8 mouse cellular contexts compared by ENCODE assay signal in the genomic region with DNA sequence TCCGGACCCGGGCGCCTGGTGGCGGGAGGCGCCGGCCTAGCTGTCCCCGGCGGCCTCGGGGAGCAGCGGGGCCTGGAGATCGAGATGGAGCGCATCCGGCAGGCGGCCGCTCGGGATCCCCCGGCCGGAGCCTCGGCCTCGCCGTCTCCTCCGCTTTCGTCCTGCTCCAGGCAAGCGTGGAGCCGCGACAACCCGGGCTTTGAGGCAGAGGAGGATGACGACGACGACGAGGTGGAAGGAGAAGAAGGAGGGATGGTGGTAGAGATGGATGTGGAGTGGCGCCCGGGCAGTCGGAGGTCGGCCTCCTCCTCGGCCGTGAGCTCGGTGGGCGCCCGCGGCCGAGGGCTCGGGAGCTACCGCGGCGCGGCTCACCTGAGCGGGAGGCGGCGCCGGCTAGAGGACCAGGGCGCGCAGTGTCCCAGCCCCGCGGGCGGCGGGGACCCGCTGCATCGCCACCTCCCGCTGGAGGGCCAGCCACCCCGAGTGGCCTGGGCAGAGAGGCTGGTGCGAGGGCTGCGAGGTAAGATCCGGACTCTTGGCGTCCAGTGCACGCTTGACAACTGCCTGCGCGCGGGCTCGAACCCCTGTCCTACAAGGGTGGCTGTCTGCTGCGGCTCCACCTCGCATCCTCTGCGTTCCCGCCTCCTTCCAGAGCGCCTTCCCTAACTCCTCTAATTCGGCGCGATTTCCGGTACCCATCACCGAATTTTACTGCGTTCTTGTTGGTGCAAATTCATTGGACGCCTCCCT. TPM values are rescaled to one million over a fixed set of nuclear protein-coding genes. Genes with fewer than 3 reads are reported as not detected.
DNase-seq lines count a peak whose midpoint lies in the region; ATAC-seq and TF ChIP-seq lines count a peak whose summit lies in the region.

No protein-coding gene starts in this region.

- peak overlapping the region; percentile 95 for H3K4me2 ChIP-seq in intestine, postnatal 0 days (replicated peaks; ENCODE audit: low read depth)
- H3K4me2 ChIP-seq in limb, embryonic 11.5 days (ENCODE audit: low read depth, severe bottlenecking): peak overlapping the region; percentile 74
- H3K4me2 ChIP-seq in stomach, embryonic 14.5 days (replicated peaks; ENCODE audit: low read depth, low read length): peak overlapping the region; percentile 51

- no peaks in the 10 kb centered on the region for H3K36me3 ChIP-seq in erythroblast, embryonic 14.5 days (ENCODE audit: control insufficient read depth)
- no peaks in the 10 kb centered on the region for H3K36me3 ChIP-seq in intestine, postnatal 0 days (ENCODE audit: control insufficient read depth, insufficient read depth)
- H3K36me3 ChIP-seq in limb, embryonic 11.5 days (ENCODE audit: control insufficient read depth, insufficient read depth, low read length): no peaks in the 10 kb centered on the region; the same call in 1 of the 2 replicates
- peaks cover 36% of the 10 kb centered on the region; the same call in 1 of the 2 replicates for H3K36me3 ChIP-seq in midbrain, embryonic 10.5 days
- peaks cover 8% of the 10 kb centered on the region; the same call in 1 of the 2 replicates for H3K36me3 ChIP-seq in stomach, embryonic 14.5 days (ENCODE audit: control insufficient read depth, insufficient read depth, low read length)

- DNase-seq in embryo, embryonic 9.5 days (ENCODE audit: extremely low spot score): peak; percentile 78
- DNase-seq in heart, adult 11 months: peak; percentile 96
- peak; percentile 78 for DNase-seq in limb, embryonic 11.5 days (ENCODE audit: low spot score)
- DNase-seq in midbrain, embryonic 10.5 days (ENCODE audit: low spot score): peak; percentile 76

- H3K27ac ChIP-seq in intestine, postnatal 0 days (ENCODE audit: low read depth, low read length): peak overlapping the region; percentile 80
- H3K27ac ChIP-seq in limb, embryonic 11.5 days (replicated peaks; ENCODE audit: low read depth, low read length): peak overlapping the region; percentile 94
- peak overlapping the region; percentile 95 for H3K27ac ChIP-seq in midbrain, embryonic 10.5 days (replicated peaks)
- H3K27ac ChIP-seq in stomach, embryonic 14.5 days (ENCODE audit: low read length): peak overlapping the region; percentile 96

- peak overlapping the region; percentile 76 for H3K9ac ChIP-seq in intestine, postnatal 0 days (ENCODE audit: low read depth, low read length)
- peak overlapping the region; percentile 98 for H3K9ac ChIP-seq in limb, embryonic 11.5 days (ENCODE audit: low read length)
- H3K9ac ChIP-seq in stomach, embryonic 14.5 days (replicated peaks; ENCODE audit: low read depth, low read length): peak overlapping the region; percentile 93

- peak overlapping the region; percentile 57 for H3K4me3 ChIP-seq in erythroblast, embryonic 14.5 days (replicated peaks)
- peak overlapping the region; percentile 91 for H3K4me3 ChIP-seq in intestine, postnatal 0 days (ENCODE audit: low read depth, low read length)
- peak overlapping the region; percentile 66 for H3K4me3 ChIP-seq in limb, embryonic 11.5 days (ENCODE audit: low read depth, low read length)
- H3K4me3 ChIP-seq in midbrain, embryonic 10.5 days: peak overlapping the region; percentile 65
- H3K4me3 ChIP-seq in stomach, embryonic 14.5 days (ENCODE audit: low read depth, low read length): peak overlapping the region; percentile 94

- WGBS in intestine, postnatal 0 days: 2% methylated on average over 73 of the region's 82 CpGs
- under 1% methylated on average over 74 of the region's 82 CpGs for WGBS in limb, embryonic 11.5 days
- under 1% methylated on average over 77 of the region's 82 CpGs for whole genome bisulfite sequencing in midbrain, embryonic 10.5 days
- whole genome bisulfite sequencing in stomach, embryonic 14.5 days: under 1% methylated on average over 79 of the region's 82 CpGs

- H3K9me3 ChIP-seq in erythroblast, embryonic 14.5 days (ENCODE audit: control insufficient read depth, low read length): no peaks in the 10 kb centered on the region; the same call in 1 of the 2 replicates
- 0 out of 2 replicates have a peak, but pooled peaks cover 4% of the 10 kb centered on the region for H3K9me3 ChIP-seq in intestine, postnatal 0 days (ENCODE audit: control insufficient read depth)
- peaks cover 7% of the 10 kb centered on the region; the same call in 1 of the 2 replicates for H3K9me3 ChIP-seq in limb, embryonic 11.5 days (ENCODE audit: control insufficient read depth, low read length)
- peaks cover 14% of the 10 kb centered on the region for H3K9me3 ChIP-seq in midbrain, embryonic 10.5 days (replicated peaks)
- H3K9me3 ChIP-seq in stomach, embryonic 14.5 days (ENCODE audit: control insufficient read depth, low read depth, low read length): no peaks in the 10 kb centered on the region

- peaks cover 20% of the 10 kb centered on the region for H3K27me3 ChIP-seq in erythroblast, embryonic 14.5 days (ENCODE audit: control insufficient read depth)
- no peaks in the 10 kb centered on the region for H3K27me3 ChIP-seq in intestine, postnatal 0 days (replicated peaks; ENCODE audit: control insufficient read depth, insufficient read depth, low read length)
- H3K27me3 ChIP-seq in limb, embryonic 11.5 days (ENCODE audit: control insufficient read depth, insufficient read depth, low read length): no peaks in the 10 kb centered on the region
- no peaks in the 10 kb centered on the region for H3K27me3 ChIP-seq in midbrain, embryonic 10.5 days (ENCODE audit: low read depth, poor library complexity, severe bottlenecking)
- no peaks in the 10 kb centered on the region for H3K27me3 ChIP-seq in stomach, embryonic 14.5 days (ENCODE audit: control insufficient read depth, insufficient read depth, low read length)

- peaks cover 2% of the 10 kb centered on the region; the same call in 1 of the 2 replicates for H3K4me1 ChIP-seq in erythroblast, embryonic 14.5 days (ENCODE audit: control insufficient read depth)
- H3K4me1 ChIP-seq in intestine, postnatal 0 days (replicated peaks; ENCODE audit: control insufficient read depth, insufficient read depth, low read length): peaks cover 3% of the 10 kb centered on the region; the same call in 1 of the 2 replicates
- no peaks in the 10 kb centered on the region for H3K4me1 ChIP-seq in limb, embryonic 11.5 days (ENCODE audit: control insufficient read depth, insufficient read depth, low read length)
- H3K4me1 ChIP-seq in midbrain, embryonic 10.5 days: peaks cover 27% of the 10 kb centered on the region
- 0 out of 2 replicates have a peak, but pooled peaks cover 8% of the 10 kb centered on the region for H3K4me1 ChIP-seq in stomach, embryonic 14.5 days (ENCODE audit: control insufficient read depth, insufficient read depth, low read length)

- no peak for TF ChIP-seq CTCF in intestine, postnatal 0 days (IDR thresholded peaks at IDR 0.05; ENCODE audit: low read depth)

- ATAC-seq in erythroblast, adult 5-6 weeks (replicated peaks; ENCODE audit: low FRiP score, poor library complexity, severe bottlenecking): no peak
- peak; percentile 74 for ATAC-seq in intestine, postnatal 0 days
- peak; percentile 73 for ATAC-seq in limb, embryonic 11.5 days (ENCODE audit: insufficient number of reproducible peaks, low FRiP score, low TSS enrichment, low read depth)
- ATAC-seq in stomach, embryonic 14.5 days (ENCODE audit: insufficient number of reproducible peaks, insufficient read depth, low FRiP score, low read depth): peak; percentile 56

RNA-seq across cellular contexts. Expression of a gene that starts 0.6 kb away (rescaled TPM):
- 0.02 TPM in 1 of 2 replicates, not detected in the other for polyA plus RNA-seq in erythroblast, embryonic 14.5 days (2012)
- 0.21 and 0.38 TPM in 2 replicates for total RNA-seq in erythroblast, adult 5-6 weeks (2015; ENCODE audit: low replicate concordance)
- total RNA-seq in erythroblast, adult 5-6 weeks (2017; ENCODE audit: low replicate concordance): 0.26 and 0.84 TPM in 2 replicates
- polyA plus RNA-seq in intestine, postnatal 0 days (2015; fragmentation: Nextera tagmentation; extraction: Ambion mirVana): 4.5 TPM in 2 replicates
- polyA plus RNA-seq in limb, embryonic 11.5 days (2014; fragmentation: Nextera tagmentation; extraction: Ambion mirVana): 21.1 and 25.3 TPM in 2 replicates
- 7.1 and 8.5 TPM in 2 replicates for polyA plus RNA-seq in midbrain, embryonic 10.5 days (2016; fragmentation: Nextera tagmentation; extraction: Ambion mirVana)
- polyA plus RNA-seq in stomach, embryonic 14.5 days (2014; fragmentation: Nextera tagmentation; extraction: Ambion mirVana): 29.2 and 29.6 TPM in 2 replicates

RNA-seq across cellular contexts. Expression of a gene that starts 25.0 kb away (rescaled TPM):
- polyA plus RNA-seq in erythroblast, embryonic 14.5 days (2012): not detected in 2 replicates
- total RNA-seq in erythroblast, adult 5-6 weeks (2015; ENCODE audit: low replicate concordance): 4.4 and 16.3 TPM in 2 replicates
- 4.9 and 5.9 TPM in 2 replicates for total RNA-seq in erythroblast, adult 5-6 weeks (2017; ENCODE audit: low replicate concordance)
- 10.1 and 12.0 TPM in 2 replicates for polyA plus RNA-seq in intestine, postnatal 0 days (2015; fragmentation: Nextera tagmentation; extraction: Ambion mirVana)
- polyA plus RNA-seq in limb, embryonic 11.5 days (2014; fragmentation: Nextera tagmentation; extraction: Ambion mirVana): 5.0 and 9.9 TPM in 2 replicates
- 2.9 and 4.0 TPM in 2 replicates for polyA plus RNA-seq in midbrain, embryonic 10.5 days (2016; fragmentation: Nextera tagmentation; extraction: Ambion mirVana)
- polyA plus RNA-seq in stomach, embryonic 14.5 days (2014; fragmentation: Nextera tagmentation; extraction: Ambion mirVana): 8.2 and 78.1 TPM in 2 replicates

RNA-seq across cellular contexts. Expression of a gene that starts 48.3 kb away (rescaled TPM):
- polyA plus RNA-seq in erythroblast, embryonic 14.5 days (2012): 0.05 and 0.07 TPM in 2 replicates
- 1.9 and 5.0 TPM in 2 replicates for total RNA-seq in erythroblast, adult 5-6 weeks (2015; ENCODE audit: low replicate concordance)
- 1.1 and 3.3 TPM in 2 replicates for total RNA-seq in erythroblast, adult 5-6 weeks (2017; ENCODE audit: low replicate concordance)
- 4.3 and 5.4 TPM in 2 replicates for polyA plus RNA-seq in intestine, postnatal 0 days (2015; fragmentation: Nextera tagmentation; extraction: Ambion mirVana)
- 17.0 and 18.1 TPM in 2 replicates for polyA plus RNA-seq in limb, embryonic 11.5 days (2014; fragmentation: Nextera tagmentation; extraction: Ambion mirVana)
- 14.0 and 14.1 TPM in 2 replicates for polyA plus RNA-seq in midbrain, embryonic 10.5 days (2016; fragmentation: Nextera tagmentation; extraction: Ambion mirVana)
- polyA plus RNA-seq in stomach, embryonic 14.5 days (2014; fragmentation: Nextera tagmentation; extraction: Ambion mirVana): 16.6 and 17.2 TPM in 2 replicates
